Mouse (Mus musculus): ENCODE results near the gene Fkbp4.
"Not testable (repeated sequence)": the region's sequence is repeated elsewhere in the genome, so short reads cannot be mapped to it uniquely, and the experiment has no call there.

Gene Fkbp4

DNA sequence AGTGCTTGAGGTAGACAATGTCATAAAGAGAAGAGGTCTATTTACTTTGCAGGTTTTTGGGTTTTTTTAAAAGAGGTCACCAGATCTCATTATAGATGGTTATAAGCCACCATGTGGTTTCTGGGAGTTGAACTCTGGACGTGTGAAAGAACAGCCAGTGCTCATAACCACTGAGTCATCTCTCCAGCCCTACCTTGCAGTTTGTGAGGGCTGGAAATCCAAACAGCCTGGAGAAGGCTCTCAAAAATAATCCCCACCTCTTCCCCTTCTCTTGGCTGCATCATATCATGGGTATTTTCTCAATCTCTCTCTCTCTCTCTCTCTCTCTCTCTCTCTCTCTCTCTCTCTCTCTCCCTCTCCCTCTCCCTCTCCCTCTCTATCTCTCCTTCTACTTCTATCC, 47.8 kb downstream of the Fkbp4 start:
- no peak for DNase-seq (ENCODE audit: low spot score)

DNA sequence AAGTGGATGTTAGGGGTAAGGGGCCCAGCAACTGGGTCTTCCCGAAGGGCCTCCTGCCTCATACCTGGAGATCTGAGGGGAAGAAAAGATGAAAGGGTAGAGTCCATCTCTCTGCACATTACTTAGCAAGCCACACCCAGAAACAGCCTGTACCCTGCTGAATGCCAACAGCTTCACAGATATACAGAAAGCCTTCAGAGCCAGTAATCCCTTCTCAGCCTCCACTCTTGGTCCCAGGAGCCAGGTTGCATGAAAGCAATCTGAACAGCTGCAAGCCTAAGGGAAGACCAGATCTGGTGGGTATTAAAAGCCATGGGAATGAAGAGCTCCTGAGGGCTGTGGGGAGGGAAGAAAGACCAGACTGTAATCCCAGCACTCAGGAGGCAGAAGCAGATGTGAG, 49.3 kb downstream of the Fkbp4 start:
- no peak for DNase-seq (ENCODE audit: low spot score)

DNA sequence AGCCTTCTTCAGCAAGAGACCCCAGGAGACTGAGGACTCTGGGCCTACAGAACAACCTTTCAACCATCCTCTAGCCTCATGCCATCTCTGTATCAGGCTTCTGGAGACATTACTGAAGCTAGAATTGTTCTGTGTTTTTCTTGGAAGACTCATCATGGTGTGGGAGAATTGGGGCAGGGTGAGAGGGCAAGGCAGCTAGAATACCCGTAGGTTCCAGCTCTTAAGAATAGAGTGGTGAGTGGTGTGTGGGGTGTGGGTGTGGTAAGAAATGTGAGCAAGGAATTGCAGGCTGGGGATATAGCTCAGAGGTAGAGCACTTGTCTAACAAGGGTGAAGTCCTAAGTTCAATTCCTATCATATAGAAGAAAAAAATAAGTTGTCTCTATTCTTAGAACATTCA, 53.5 kb downstream of the Fkbp4 start:
- no peak for DNase-seq (ENCODE audit: low spot score)

- no peak for DNase-seq (ENCODE audit: low spot score)
Measured at GRCm38 (mm10) chr6:128383752-128384151, 54.7 kb downstream of the Fkbp4 start.

DNA sequence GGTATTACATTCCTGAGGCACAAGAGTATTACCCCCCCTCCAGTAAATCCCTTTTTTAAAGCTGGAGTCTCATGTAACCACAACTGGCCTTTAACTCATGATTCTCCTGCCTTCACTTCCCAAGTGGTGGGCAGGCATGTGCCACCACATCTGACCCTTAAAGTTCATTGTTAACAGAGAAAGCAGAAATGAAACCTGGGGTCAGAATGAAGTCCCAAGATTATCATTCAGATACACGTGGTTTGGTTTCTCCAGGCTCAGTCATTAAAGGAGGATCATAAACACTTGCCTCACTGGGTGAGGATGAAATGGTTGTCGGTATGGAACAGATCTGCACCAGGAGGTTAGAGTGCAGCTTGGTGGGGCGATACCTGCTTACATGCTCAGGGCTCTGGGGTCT, 57.2 kb downstream of the Fkbp4 start:
- DNase-seq (ENCODE audit: low spot score) = no peak

- DNase-seq (ENCODE audit: low spot score) = not testable (repeated sequence)
Measured at GRCm38 (mm10) chr6:128380594-128381167, 57.8 kb downstream of the Fkbp4 start.
